In genomic region chr13:6059515-6060228, GRCm38 (mm10) we compare ENCODE assay signal across 8 mouse cellular contexts.
A peak's percentile ranks its signal among the peaks of the same experiment; 100 is the strongest.
DNase-seq lines count a peak whose midpoint lies in the region; ATAC-seq lines count a peak whose summit lies in the region.

No protein-coding gene starts in this region.

- 45% methylated on average over 6 of the region's 6 CpGs for WGBS in heart, embryonic 16.5 days
- WGBS in midbrain, embryonic 12.5 days, result 34% methylated on average over 6 of the region's 6 CpGs

- no peaks in the 10 kb centered on the region for H3K36me3 ChIP-seq in heart, embryonic 16.5 days (ENCODE audit: control insufficient read depth, insufficient read depth)
- no peaks in the 10 kb centered on the region for H3K36me3 ChIP-seq in midbrain, embryonic 12.5 days

- DNase-seq in cerebellum, postnatal 10 days, result peak; percentile 67 to 71
- DNase-seq in cerebellum, adult 8-10 months, result no peak
- DNase-seq in embryo, embryonic 11.5 days (ENCODE audit: low read depth, low spot score), result peak; percentile 22
- peak; percentile 20 to 38 for DNase-seq in kidney, postnatal 4 days
- DNase-seq in B cell, adult 2 months, result no peak

- 0 out of 2 replicates have a peak overlapping the region, but pooled peaks have one; percentile 3 for H3K27ac ChIP-seq in heart, embryonic 16.5 days (ENCODE audit: low read length)
- H3K27ac ChIP-seq in midbrain, embryonic 12.5 days (replicated peaks), result no peak overlapping the region

- H3K4me3 ChIP-seq in heart, embryonic 16.5 days (ENCODE audit: low read length), result no peak overlapping the region
- H3K4me3 ChIP-seq in midbrain, embryonic 12.5 days, result no peak overlapping the region

- H3K27me3 ChIP-seq in heart, embryonic 16.5 days (ENCODE audit: control insufficient read depth, insufficient read depth, low read length), result no peaks in the 10 kb centered on the region
- no peaks in the 10 kb centered on the region for H3K27me3 ChIP-seq in midbrain, embryonic 12.5 days

- no peaks in the 10 kb centered on the region for H3K9me3 ChIP-seq in heart, embryonic 16.5 days (replicated peaks; ENCODE audit: control insufficient read depth, low read length)
- H3K9me3 ChIP-seq in midbrain, embryonic 12.5 days, result no peaks in the 10 kb centered on the region

- no peak overlapping the region for H3K9ac ChIP-seq in heart, embryonic 16.5 days (ENCODE audit: low read length)
- no peak overlapping the region for H3K9ac ChIP-seq in midbrain, embryonic 12.5 days (replicated peaks)

- no peak overlapping the region for H3K4me2 ChIP-seq in heart, embryonic 16.5 days (ENCODE audit: low read depth, low read length)
- no peak overlapping the region for H3K4me2 ChIP-seq in midbrain, embryonic 12.5 days (replicated peaks)

- peaks cover 5% of the 10 kb centered on the region for H3K4me1 ChIP-seq in heart, embryonic 16.5 days (ENCODE audit: control insufficient read depth, insufficient read depth, low read length)
- H3K4me1 ChIP-seq in midbrain, embryonic 12.5 days, result peaks cover 6% of the 10 kb centered on the region; the same call in 1 of the 2 replicates

- no peak; the same call in 1 of the 2 replicates for ATAC-seq in heart, embryonic 16.5 days (replicated peaks; ENCODE audit: extremely low read depth, insufficient read depth, low FRiP score)
- ATAC-seq in midbrain, embryonic 12.5 days (ENCODE audit: low FRiP score, low read depth), result peak; percentile 38; the same call in 1 of the 2 replicates
- no peak for ATAC-seq in inflammation-experienced regulatory T-cells, adult 6 months

Comparison
In these comparisons a context has a peak if more than half of its experiments do, and no peak if none do; other contexts are left out.
1. DNase-seq: peak in cerebellum, postnatal 10 days (2 of 2), embryo, embryonic 11.5 days (single experiment) and kidney, postnatal 4 days (2 of 2); none in cerebellum, adult 8-10 months (single experiment) and B cell, adult 2 months (0 of 2).